In genomic region chr1:42864719-42865250, GRCm38 (mm10) we compare ENCODE assay signal across 25 mouse cellular contexts. TPM values are rescaled to one million over a fixed set of nuclear protein-coding genes. Genes with fewer than 3 reads are reported as not detected.
DNase-seq lines count a peak whose midpoint lies in the region; ATAC-seq and TF ChIP-seq lines count a peak whose summit lies in the region.
"Had no signal": no experiment of that assay in that cellular context is flagged by ENCODE, and none has a peak within 500 bp of the region (broad histone marks: within the 10 kb centered on the region; RNA-seq: fewer than 3 reads in every experiment).

No protein-coding gene starts in this region.

- H3K27me3 ChIP-seq in embryonic facial prominence, embryonic 12.5 days = no peaks in the 10 kb centered on the region
- no peaks in the 10 kb centered on the region for H3K27me3 ChIP-seq in embryonic facial prominence, embryonic 10.5 days (replicated peaks; ENCODE audit: low read depth, poor library complexity, severe bottlenecking)
- H3K27me3 ChIP-seq in intestine, embryonic 16.5 days (replicated peaks; ENCODE audit: control insufficient read depth, insufficient read depth, low read length) = no peaks in the 10 kb centered on the region
- H3K27me3 ChIP-seq in intestine, embryonic 15.5 days (replicated peaks) = no peaks in the 10 kb centered on the region
- no peaks in the 10 kb centered on the region for H3K27me3 ChIP-seq in lung, postnatal 0 days (replicated peaks; ENCODE audit: insufficient read depth, low read length)
- H3K27me3 ChIP-seq in liver, embryonic 14.5 days (ENCODE audit: control insufficient read depth, insufficient read depth, low read length) = no peaks in the 10 kb centered on the region
- H3K27me3 ChIP-seq: heart, embryonic 12.5 days; hindbrain, embryonic 15.5 days; liver, embryonic 15.5 days had no signal

- no peak overlapping the region for H3K9ac ChIP-seq in embryonic facial prominence, embryonic 12.5 days
- no peak overlapping the region for H3K9ac ChIP-seq in intestine, embryonic 16.5 days (ENCODE audit: low read depth, low read length)
- no peak overlapping the region for H3K9ac ChIP-seq in intestine, embryonic 15.5 days
- H3K9ac ChIP-seq in lung, postnatal 0 days (replicated peaks; ENCODE audit: low read depth) = no peak overlapping the region
- H3K9ac ChIP-seq in liver, embryonic 14.5 days (replicated peaks) = no peak overlapping the region
- H3K9ac ChIP-seq: forebrain, postnatal 0 days; heart, embryonic 12.5 days; hindbrain, embryonic 15.5 days; liver, embryonic 15.5 days had no signal

- no peak overlapping the region for H3K4me3 ChIP-seq in embryonic facial prominence, embryonic 12.5 days
- no peak overlapping the region for H3K4me3 ChIP-seq in embryonic facial prominence, embryonic 10.5 days
- H3K4me3 ChIP-seq in intestine, embryonic 16.5 days (ENCODE audit: low read length) = no peak overlapping the region
- no peak overlapping the region for H3K4me3 ChIP-seq in intestine, embryonic 15.5 days (replicated peaks)
- no peak overlapping the region for H3K4me3 ChIP-seq in lung, postnatal 0 days (ENCODE audit: low read depth, low read length)
- no peak overlapping the region for H3K4me3 ChIP-seq in liver, embryonic 14.5 days (ENCODE audit: insufficient read depth in 1 of 2, low read depth in 2 of 2, low read length in 2 of 2)
- H3K4me3 ChIP-seq: heart, embryonic 12.5 days; hindbrain, embryonic 15.5 days; left cerebral cortex, adult 2 months; liver, embryonic 15.5 days; myocyte had no signal

- DNase-seq in embryonic facial prominence, embryonic 10.5 days (ENCODE audit: low spot score) = no peak
- DNase-seq in lung, postnatal 0 days (ENCODE audit: low spot score) = no peak
- DNase-seq in lung, postnatal 4 days = no peak
- DNase-seq in liver, embryonic 14.5 days (ENCODE audit: low read depth in 3 of 3, low spot score in 3 of 3) = no peak
- DNase-seq: adrenal gland, postnatal 25 days; cerebellum, adult 8-10 months; cerebellum, postnatal 36 days; embryo, embryonic 11 days; forebrain, postnatal 0 days; gastrocnemius, postnatal 14 days; heart, adult 18-20 months; heart, postnatal 10 days; kidney, adult 18-20 months; lung, postnatal 14 days; midbrain, embryonic 14.5 days had no signal

- peaks cover 35% of the 10 kb centered on the region for H3K36me3 ChIP-seq in embryonic facial prominence, embryonic 12.5 days
- H3K36me3 ChIP-seq in embryonic facial prominence, embryonic 10.5 days (replicated peaks) = peaks cover 45% of the 10 kb centered on the region
- 0 out of 2 replicates have a peak, but pooled peaks cover 2% of the 10 kb centered on the region for H3K36me3 ChIP-seq in intestine, embryonic 16.5 days (ENCODE audit: control insufficient read depth, insufficient read depth, low read length)
- peaks cover 4% of the 10 kb centered on the region; the same call in 1 of the 2 replicates for H3K36me3 ChIP-seq in intestine, embryonic 15.5 days
- peaks cover 4% of the 10 kb centered on the region for H3K36me3 ChIP-seq in lung, postnatal 0 days (ENCODE audit: insufficient read depth, low read length)
- H3K36me3 ChIP-seq in liver, embryonic 14.5 days (replicated peaks; ENCODE audit: control insufficient read depth, insufficient read depth, low read depth) = no peaks in the 10 kb centered on the region

- no peak for TF ChIP-seq EP300 in lung, postnatal 0 days (IDR thresholded peaks at IDR 0.05)
- no peak for TF ChIP-seq EP300 in liver, embryonic 14.5 days (IDR thresholded peaks at IDR 0.05; ENCODE audit: low read depth)

- no peak overlapping the region for H3K4me2 ChIP-seq in embryonic facial prominence, embryonic 12.5 days (replicated peaks)
- no peak overlapping the region for H3K4me2 ChIP-seq in intestine, embryonic 16.5 days (ENCODE audit: low read depth, low read length)
- no peak overlapping the region for H3K4me2 ChIP-seq in intestine, embryonic 15.5 days (replicated peaks)
- H3K4me2 ChIP-seq in lung, postnatal 0 days (replicated peaks; ENCODE audit: low read depth, low read length) = no peak overlapping the region
- no peak overlapping the region for H3K4me2 ChIP-seq in liver, embryonic 14.5 days (ENCODE audit: low read depth)
- H3K4me2 ChIP-seq: heart, embryonic 12.5 days; hindbrain, embryonic 15.5 days; liver, embryonic 15.5 days had no signal

- ATAC-seq in embryonic facial prominence, embryonic 12.5 days (ENCODE audit: insufficient number of reproducible peaks, insufficient read depth, low FRiP score, low TSS enrichment) = peak; percentile 64; the same call in 1 of the 2 replicates
- 0 out of 2 replicates have a peak, but pooled peaks have one; percentile 23 for ATAC-seq in intestine, embryonic 16.5 days
- no peak for ATAC-seq in intestine, embryonic 15.5 days
- 0 out of 2 replicates have a peak, but pooled peaks have one; percentile 4 for ATAC-seq in lung, postnatal 0 days
- ATAC-seq in liver, embryonic 14.5 days (ENCODE audit: insufficient read depth) = peak; percentile 50; the same call in 1 of the 2 replicates
- no peak for ATAC-seq in CD4-positive, CD25-positive, alpha-beta regulatory T cell, adult 4 months
- ATAC-seq: forebrain, postnatal 0 days had no signal

- 94% methylated on average over 5 of the region's 5 CpGs for WGBS in embryonic facial prominence, embryonic 12.5 days
- WGBS in embryonic facial prominence, embryonic 10.5 days = 92% methylated on average over 5 of the region's 5 CpGs
- 91% methylated on average over 5 of the region's 5 CpGs for WGBS in intestine, embryonic 16.5 days
- WGBS in intestine, embryonic 15.5 days = 97% methylated on average over 5 of the region's 5 CpGs
- 92% methylated on average over 5 of the region's 5 CpGs for WGBS in lung, postnatal 0 days
- 74% methylated on average over 5 of the region's 5 CpGs for WGBS in liver, embryonic 14.5 days (ENCODE audit: insufficient replicate concordance)

- no peaks in the 10 kb centered on the region for H3K4me1 ChIP-seq in embryonic facial prominence, embryonic 12.5 days
- peaks cover 6% of the 10 kb centered on the region; the same call in 1 of the 2 replicates for H3K4me1 ChIP-seq in embryonic facial prominence, embryonic 10.5 days
- no peaks in the 10 kb centered on the region for H3K4me1 ChIP-seq in intestine, embryonic 16.5 days (ENCODE audit: control insufficient read depth, insufficient read depth, low read length)
- H3K4me1 ChIP-seq in intestine, embryonic 15.5 days (replicated peaks) = no peaks in the 10 kb centered on the region
- H3K4me1 ChIP-seq in lung, postnatal 0 days (ENCODE audit: insufficient read depth, low read depth, low read length) = no peaks in the 10 kb centered on the region
- 0 out of 4 replicates have a peak, but pooled peaks cover 0 to 3% of the 10 kb centered on the region in 2 experiments for H3K4me1 ChIP-seq in liver, embryonic 14.5 days (replicated peaks; ENCODE audit: control insufficient read depth in 2 of 2, insufficient read depth in 2 of 2, low read length in 1 of 2)
- H3K4me1 ChIP-seq: hindbrain, embryonic 15.5 days had no signal

- no peak overlapping the region for H3K27ac ChIP-seq in embryonic facial prominence, embryonic 12.5 days
- no peak overlapping the region for H3K27ac ChIP-seq in embryonic facial prominence, embryonic 10.5 days (replicated peaks)
- no peak overlapping the region for H3K27ac ChIP-seq in intestine, embryonic 16.5 days (ENCODE audit: low read length)
- no peak overlapping the region for H3K27ac ChIP-seq in intestine, embryonic 15.5 days
- no peak overlapping the region for H3K27ac ChIP-seq in lung, postnatal 0 days (ENCODE audit: low read length)
- H3K27ac ChIP-seq in liver, embryonic 14.5 days = no peak overlapping the region
- H3K27ac ChIP-seq: hindbrain, embryonic 15.5 days; kidney, postnatal 0 days; left cerebral cortex, adult 2 months; liver, embryonic 15.5 days had no signal

- no peaks in the 10 kb centered on the region for H3K9me3 ChIP-seq in embryonic facial prominence, embryonic 12.5 days
- no peaks in the 10 kb centered on the region for H3K9me3 ChIP-seq in embryonic facial prominence, embryonic 10.5 days
- no peaks in the 10 kb centered on the region for H3K9me3 ChIP-seq in intestine, embryonic 16.5 days (ENCODE audit: control insufficient read depth, low read length)
- no peaks in the 10 kb centered on the region for H3K9me3 ChIP-seq in intestine, embryonic 15.5 days
- no peaks in the 10 kb centered on the region for H3K9me3 ChIP-seq in lung, postnatal 0 days (ENCODE audit: low read length)
- no peaks in the 10 kb centered on the region for H3K9me3 ChIP-seq in liver, embryonic 14.5 days (ENCODE audit: control insufficient read depth, low read length)
- H3K9me3 ChIP-seq: heart, embryonic 12.5 days; hindbrain, embryonic 15.5 days; liver, embryonic 15.5 days had no signal

- TF ChIP-seq CTCF in lung, postnatal 0 days (IDR thresholded peaks at IDR 0.05) = no peak
- no peak for TF ChIP-seq CTCF in liver, embryonic 14.5 days (IDR thresholded peaks at IDR 0.05; ENCODE audit: low read depth)

RNA-seq across cellular contexts. Expression of gene Mrps9, which starts 13.8 kb away (rescaled TPM):
- 47.9 and 49.5 TPM in 2 replicates for polyA plus RNA-seq in embryonic facial prominence, embryonic 12.5 days (2016; fragmentation: Nextera tagmentation; extraction: Ambion mirVana)
- polyA plus RNA-seq in embryonic facial prominence, embryonic 10.5 days (2016; fragmentation: Nextera tagmentation; extraction: Ambion mirVana) = 56.7 and 60.2 TPM in 2 replicates
- 61.6 and 65.6 TPM in 2 replicates for polyA plus RNA-seq in intestine, embryonic 16.5 days (2015; fragmentation: Nextera tagmentation; extraction: Ambion mirVana)
- 60.3 and 62.4 TPM in 2 replicates for polyA plus RNA-seq in intestine, embryonic 15.5 days (2015; fragmentation: Nextera tagmentation; extraction: Ambion mirVana)
- 41.1 and 41.2 TPM in 2 replicates for polyA plus RNA-seq in lung, postnatal 0 days (2015; fragmentation: Nextera tagmentation; extraction: Ambion mirVana)
- polyA plus RNA-seq in liver, embryonic 14.5 days (2012; rRNA removed) = 13.4 and 22.0 TPM in 2 replicates
- 26.0 and 26.3 TPM in 2 replicates for polyA plus RNA-seq in liver, embryonic 14.5 days (2014; fragmentation: Nextera tagmentation; extraction: Ambion mirVana)
- 10 to 100 TPM; 67.2 to 89.6 TPM for polyA plus RNA-seq in CD4-positive, CD25-positive, alpha-beta regulatory T cell, adult 4 months (2017; shearing (Covaris generic))

Comparison
In these comparisons a context has a peak if more than half of its experiments do, and no peak if none do; other contexts are left out.
1. ATAC-seq: peak in embryonic facial prominence, embryonic 12.5 days (single experiment), intestine, embryonic 16.5 days (single experiment), lung, postnatal 0 days (single experiment) and liver, embryonic 14.5 days (single experiment); none in intestine, embryonic 15.5 days (single experiment) and CD4-positive, CD25-positive, alpha-beta regulatory T cell, adult 4 months (single experiment).